Mouse (Mus musculus) heart, postnatal 36 days (tissue): ENCODE measurements around the gene Gm5127. TPM values are rescaled to one million over a fixed set of nuclear protein-coding genes. Genes with fewer than 3 reads are reported as not detected.

Experiments used
- microRNA-seq, 2 experiments: library from miRNA; unstranded; fragments of <30 nt; microRNA quantifications; one replicate each; pipeline ENCODE4 v1.2.0; 2021; ENCODE audit warnings: borderline number of aligned reads in 2 of 2
- total RNA-seq, 2 experiments: library from RNA; stranded (reverse); gene quantifications; 2 replicates each; pipeline ENCODE4 v1.2.3; 2021

The Gm5127 gene
- total RNA-seq, 2 experiments from 2014 or later: not detected

Small RNA genes lying within 50 kb of the gene (microRNA-seq; reads per million reads assigned to microRNA genes)
- gene Gm22102: 0 reads per million in 2 experiments

Other genes starting within 250 kb of the Gm5127 start
- gene Fndc3c1, start 97.8 kb upstream of the Gm5127 start, total RNA-seq: not detected
- gene Cysltr1, start 20.5 kb downstream of the Gm5127 start, total RNA-seq: 1 to 10 TPM; 2.0 to 2.1 TPM